Mouse (Mus musculus) forebrain, embryonic 13.5 days (tissue): ENCODE measurements around the gene Asap2. TPM values are rescaled to one million over a fixed set of nuclear protein-coding genes. Genes with fewer than 3 reads are reported as not detected.

ENCODE experiments used
- ATAC-seq: fragments of 200-750 bp; cut with Nextera tagmentation; 2 replicates; pipeline ENCODE4 v1.8.0; 2017
- H3K27ac ChIP-seq: fragments of 300-500 bp; sonication (generic); 2 replicates; pipeline ENCODE4 v1.5.1; 2015; ENCODE audit warnings: inconsistent platforms, mild to moderate bottlenecking, moderate library complexity
- H3K27me3 ChIP-seq: fragments of 300-500 bp; sonication (generic); 2 replicates; pipeline ENCODE4 v1.6.1; 2015; ENCODE audit warnings: mild to moderate bottlenecking, inconsistent platforms
- H3K36me3 ChIP-seq: fragments of 300-500 bp; sonication (generic); 2 replicates; pipeline ENCODE4 v1.6.1; 2015; ENCODE audit warnings: mild to moderate bottlenecking, inconsistent platforms; ENCODE audit not compliant: poor library complexity, severe bottlenecking
- H3K4me1 ChIP-seq: fragments of 300-500 bp; sonication (generic); 2 replicates; pipeline ENCODE4 v1.6.1; 2015; ENCODE audit warnings: inconsistent platforms
- H3K4me2 ChIP-seq: fragments of 300-500 bp; sonication (generic); 2 replicates; pipeline ENCODE4 v1.6.1; 2015; ENCODE audit warnings: inconsistent platforms, mild to moderate bottlenecking, moderate library complexity
- H3K4me3 ChIP-seq: fragments of 300-500 bp; sonication (generic); 2 replicates; pipeline ENCODE4 v1.5.1; 2015; ENCODE audit warnings: mild to moderate bottlenecking, inconsistent platforms
- H3K9ac ChIP-seq: fragments of 300-500 bp; sonication (generic); 2 replicates; pipeline ENCODE4 v1.6.1; 2015; ENCODE audit warnings: mild to moderate bottlenecking, inconsistent platforms
- H3K9me3 ChIP-seq: fragments of 300-500 bp; sonication (generic); replicated peaks from 2 replicates; pipeline ENCODE4 v1.6.1; 2016; ENCODE audit warnings: inconsistent platforms
- WGBS: fragments of 180-500 bp; shearing (Covaris S2); methylation state at CpG from one replicate; pipeline ENCODE4 v1.1.7; 2015; 5-methylcytosine and 5-hydroxymethylcytosine counted together
- polyA plus RNA-seq: library from polyadenylated mRNA; unstranded; fragments of >200 nt; fragmentation: Nextera tagmentation; extraction: Ambion mirVana; gene quantifications from 2 replicates; pipeline ENCODE4 v1.2.1, GENCODE M21; 2015

The Asap2 gene
- polyA plus RNA-seq, 1 experiment from 2014 or later = 13.8 TPM

DNA sequence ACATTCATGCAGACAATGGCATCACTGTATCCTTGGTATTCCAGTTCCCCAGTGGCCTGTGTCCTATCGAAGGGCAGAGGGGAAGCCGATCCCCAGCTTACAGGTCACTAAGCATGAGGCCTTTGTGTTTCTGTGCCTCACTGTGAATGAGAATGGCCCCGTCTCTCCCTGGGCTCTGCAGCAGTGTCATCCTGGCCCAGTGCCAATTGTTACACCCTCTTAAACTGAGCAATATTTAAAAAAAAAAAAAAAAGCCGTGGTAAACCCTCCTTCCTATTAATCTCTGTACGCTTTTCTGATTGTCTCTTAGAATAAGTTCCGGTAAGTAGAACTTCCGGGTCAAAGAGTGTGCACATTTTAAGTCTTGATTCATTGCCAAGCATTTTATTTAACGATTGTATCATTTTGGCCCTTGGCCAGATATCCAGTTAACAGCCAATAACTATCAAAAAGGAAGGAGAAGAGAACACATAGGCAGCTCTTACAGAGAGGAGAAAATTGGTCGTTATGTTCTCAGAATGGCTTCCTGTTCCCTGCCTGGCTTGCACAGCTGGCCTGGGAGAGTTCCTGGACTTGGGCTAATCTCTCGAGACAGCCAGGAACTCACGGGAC, 214.5 kb downstream of the Asap2 start:
- Histone ChIP-seq H3K9me3 (no peaks in the 10 kb centered on the region), H3K4me1 (peaks cover 24% of the 10 kb centered on the region), H3K4me2 (no peak overlapping the region), H3K36me3 (peaks cover 65% of the 10 kb centered on the region), H3K27ac (peak overlapping the region; percentile 70), H3K27me3 (no peaks in the 10 kb centered on the region), H3K4me3 (no peak overlapping the region), H3K9ac (no peak overlapping the region)
- 14% methylated on average over 11 of the region's 11 CpGs for WGBS
- peak; percentile 76 for ATAC-seq

DNA sequence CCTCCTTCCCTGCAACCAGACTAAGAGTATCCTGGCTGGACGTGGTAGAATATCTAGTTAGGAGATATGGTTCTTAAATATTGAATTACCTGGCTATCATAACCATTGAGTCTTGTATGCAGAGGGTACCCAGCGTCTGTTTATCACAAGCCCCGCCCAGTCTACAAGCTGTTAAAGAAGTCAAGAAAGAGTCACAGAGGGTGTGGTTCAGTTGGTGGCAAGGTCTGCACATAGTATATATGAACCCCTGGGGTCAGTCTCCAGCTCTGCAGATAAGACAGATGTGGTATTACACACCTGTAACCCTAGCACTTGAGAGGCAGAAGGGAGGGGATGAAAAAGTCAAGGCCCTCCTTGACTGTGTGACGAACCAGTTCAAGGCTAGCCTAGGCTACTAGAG, 215.5 kb downstream of the Asap2 start:
- H3K27me3 ChIP-seq = no peaks in the 10 kb centered on the region
- H3K27ac ChIP-seq = no peak overlapping the region
- no peak for ATAC-seq
- no peak overlapping the region for H3K4me3 ChIP-seq
- H3K9me3 ChIP-seq = no peaks in the 10 kb centered on the region
- H3K4me2 ChIP-seq = no peak overlapping the region
- peaks cover 24% of the 10 kb centered on the region for H3K4me1 ChIP-seq
- WGBS = 95% methylated on average over 4 of the region's 4 CpGs
- no peak overlapping the region for H3K9ac ChIP-seq
- H3K36me3 ChIP-seq = peaks cover 62% of the 10 kb centered on the region

DNA sequence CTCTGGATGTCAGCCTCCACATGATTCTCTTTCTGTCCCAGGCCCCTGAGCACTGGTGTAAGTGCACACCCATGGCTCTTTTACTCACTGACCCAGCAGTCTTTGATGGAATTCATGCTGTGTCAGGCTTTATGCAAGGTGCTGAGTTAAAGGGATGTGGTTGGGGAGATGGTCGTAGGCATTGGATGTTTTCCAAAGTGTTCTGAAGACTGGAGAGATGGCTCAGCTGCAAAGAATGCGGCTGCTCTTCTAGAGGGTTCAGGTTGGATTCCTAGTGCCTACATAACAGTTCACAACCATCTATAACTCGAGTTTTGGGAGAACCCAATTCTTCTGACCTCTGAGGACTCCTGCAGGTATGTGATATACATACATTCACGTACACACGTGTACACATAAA, 217.2 kb downstream of the Asap2 start:
- peaks cover 61% of the 10 kb centered on the region for H3K36me3 ChIP-seq
- no peak for ATAC-seq
- peaks cover 24% of the 10 kb centered on the region for H3K4me1 ChIP-seq
- H3K9ac ChIP-seq = no peak overlapping the region
- no peaks in the 10 kb centered on the region for H3K9me3 ChIP-seq
- H3K27me3 ChIP-seq = no peaks in the 10 kb centered on the region
- WGBS = 95% methylated on average over 5 of the region's 5 CpGs
- no peak overlapping the region for H3K27ac ChIP-seq
- no peak overlapping the region for H3K4me2 ChIP-seq
- no peak overlapping the region for H3K4me3 ChIP-seq

DNA sequence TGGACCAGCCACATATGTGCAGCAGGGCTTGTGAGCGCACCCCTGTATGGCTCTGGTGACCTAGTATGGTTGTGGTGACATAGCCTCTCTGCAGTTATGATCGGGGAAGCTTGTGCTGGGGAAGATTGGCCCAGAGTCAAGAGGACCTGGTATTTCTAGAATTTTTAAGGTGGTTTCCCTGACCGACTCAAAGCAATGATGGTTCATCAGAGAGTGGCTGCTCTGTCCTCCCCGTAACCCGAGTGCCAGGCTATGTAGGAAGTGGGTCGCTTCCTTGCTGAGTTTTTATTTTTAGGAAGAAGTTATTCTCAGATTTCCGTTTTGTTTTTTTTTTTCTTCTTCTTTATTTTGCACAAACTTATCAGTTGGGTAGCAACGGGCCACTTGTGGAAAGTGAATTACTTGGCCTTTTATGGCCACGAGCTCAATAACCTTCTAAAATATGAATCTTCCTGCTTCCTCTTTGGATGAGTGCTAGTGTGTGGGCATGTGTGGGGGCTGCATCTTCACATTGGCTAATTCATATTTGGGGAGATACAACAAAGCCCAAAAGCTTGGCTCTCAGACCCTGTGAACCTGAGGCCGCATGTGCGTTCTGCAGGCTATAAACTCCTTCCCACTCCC, 218.0 kb downstream of the Asap2 start:
- no peak overlapping the region for H3K4me3 ChIP-seq
- WGBS = 88% methylated on average over 11 of the region's 11 CpGs
- H3K4me2 ChIP-seq = no peak overlapping the region
- ATAC-seq = no peak
- H3K9me3 ChIP-seq = no peaks in the 10 kb centered on the region
- H3K9ac ChIP-seq = no peak overlapping the region
- peaks cover 24% of the 10 kb centered on the region for H3K4me1 ChIP-seq
- no peaks in the 10 kb centered on the region for H3K27me3 ChIP-seq
- H3K36me3 ChIP-seq = peaks cover 63% of the 10 kb centered on the region
- no peak overlapping the region for H3K27ac ChIP-seq

DNA sequence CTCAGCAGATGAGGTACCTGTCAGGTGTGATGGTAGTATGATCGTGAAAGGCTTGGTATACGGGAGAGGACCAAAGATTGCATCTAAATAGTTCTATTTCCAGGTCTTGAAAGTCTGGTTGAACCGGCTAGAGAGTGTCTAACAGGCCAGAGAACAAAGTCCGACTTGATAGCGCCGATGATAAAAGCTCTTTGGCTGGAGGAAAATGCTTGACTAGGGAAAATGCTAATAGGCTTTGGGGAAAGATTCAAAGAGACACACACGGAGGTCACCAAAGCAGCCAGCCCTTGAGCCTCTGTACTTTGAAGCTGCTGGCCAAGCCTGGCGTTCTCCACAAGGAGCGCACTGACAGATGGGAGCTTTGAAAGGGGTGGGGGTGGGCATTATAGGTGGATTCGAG, 219.0 kb downstream of the Asap2 start:
- Histone ChIP-seq H3K27me3 (no peaks in the 10 kb centered on the region), H3K9ac (no peak overlapping the region), H3K36me3 (peaks cover 71% of the 10 kb centered on the region), H3K9me3 (no peaks in the 10 kb centered on the region), H3K4me1 (peaks cover 14% of the 10 kb centered on the region), H3K4me2 (no peak overlapping the region), H3K27ac (no peak overlapping the region), H3K4me3 (no peak overlapping the region)
- 77% methylated on average over 10 of the region's 10 CpGs for WGBS
- ATAC-seq = no peak

DNA sequence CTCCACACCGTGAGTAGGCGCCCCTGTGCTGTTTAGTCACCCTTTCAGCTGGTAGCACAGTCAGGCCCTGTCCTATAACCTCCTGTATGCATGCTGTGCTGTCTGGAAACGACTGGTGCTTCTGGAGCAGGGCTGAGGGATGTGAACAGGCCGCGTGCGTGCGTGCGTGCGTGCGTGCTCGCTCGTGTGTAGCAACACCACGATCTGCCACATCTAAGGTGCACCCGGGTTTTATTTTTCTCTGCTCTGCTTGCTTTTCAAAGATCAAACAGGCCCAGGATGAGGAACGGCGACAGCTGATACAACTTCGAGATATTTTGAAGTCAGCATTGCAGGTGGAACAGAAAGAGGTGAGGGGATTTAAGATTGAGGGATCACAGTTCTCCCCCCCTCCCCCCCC, 222.6 kb downstream of the Asap2 start:
- no peaks in the 10 kb centered on the region for H3K27me3 ChIP-seq
- H3K4me3 ChIP-seq = no peak overlapping the region
- no peak for ATAC-seq
- no peaks in the 10 kb centered on the region for H3K4me1 ChIP-seq
- H3K27ac ChIP-seq = no peak overlapping the region
- H3K9ac ChIP-seq = no peak overlapping the region
- H3K9me3 ChIP-seq = no peaks in the 10 kb centered on the region
- H3K4me2 ChIP-seq = no peak overlapping the region
- peaks cover 82% of the 10 kb centered on the region for H3K36me3 ChIP-seq
- WGBS = 93% methylated on average over 17 of the region's 17 CpGs

DNA sequence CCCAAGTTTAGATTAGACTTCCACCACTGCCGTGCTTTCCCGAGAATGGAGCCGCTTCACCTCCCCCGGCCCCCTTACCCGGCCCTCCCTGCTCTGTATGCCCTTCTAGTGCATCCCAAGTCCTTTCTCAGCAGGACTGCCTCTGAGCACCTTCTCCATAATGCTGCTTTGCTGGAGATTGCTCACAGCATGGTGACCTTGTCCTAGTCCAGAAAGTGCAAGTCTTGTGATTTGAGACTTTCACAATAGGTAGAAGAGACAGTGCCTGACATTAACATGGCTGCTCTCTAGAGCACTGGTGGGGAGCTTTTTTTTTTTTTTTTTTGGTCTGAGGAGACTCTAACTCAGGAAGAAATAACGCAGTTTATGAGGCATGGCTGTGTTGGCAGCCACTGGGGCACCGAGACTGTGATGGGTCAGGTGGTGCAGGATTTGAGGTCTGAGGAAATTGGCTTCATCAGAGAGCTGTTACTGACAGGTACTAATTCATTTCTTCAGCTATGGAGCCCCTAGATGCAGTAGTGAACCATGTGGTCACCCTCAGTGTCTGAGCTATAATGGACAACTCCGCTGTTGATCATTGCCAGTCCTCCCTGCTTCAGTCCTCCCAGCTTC, 224.4 kb downstream of the Asap2 start:
- WGBS = 92% methylated on average over 8 of the region's 8 CpGs
- H3K27ac ChIP-seq = no peak overlapping the region
- H3K4me3 ChIP-seq = no peak overlapping the region
- no peaks in the 10 kb centered on the region for H3K9me3 ChIP-seq
- H3K27me3 ChIP-seq = no peaks in the 10 kb centered on the region
- no peaks in the 10 kb centered on the region for H3K4me1 ChIP-seq
- no peak overlapping the region for H3K4me2 ChIP-seq
- H3K36me3 ChIP-seq = peaks cover 74% of the 10 kb centered on the region
- H3K9ac ChIP-seq = no peak overlapping the region
- ATAC-seq = no peak

DNA sequence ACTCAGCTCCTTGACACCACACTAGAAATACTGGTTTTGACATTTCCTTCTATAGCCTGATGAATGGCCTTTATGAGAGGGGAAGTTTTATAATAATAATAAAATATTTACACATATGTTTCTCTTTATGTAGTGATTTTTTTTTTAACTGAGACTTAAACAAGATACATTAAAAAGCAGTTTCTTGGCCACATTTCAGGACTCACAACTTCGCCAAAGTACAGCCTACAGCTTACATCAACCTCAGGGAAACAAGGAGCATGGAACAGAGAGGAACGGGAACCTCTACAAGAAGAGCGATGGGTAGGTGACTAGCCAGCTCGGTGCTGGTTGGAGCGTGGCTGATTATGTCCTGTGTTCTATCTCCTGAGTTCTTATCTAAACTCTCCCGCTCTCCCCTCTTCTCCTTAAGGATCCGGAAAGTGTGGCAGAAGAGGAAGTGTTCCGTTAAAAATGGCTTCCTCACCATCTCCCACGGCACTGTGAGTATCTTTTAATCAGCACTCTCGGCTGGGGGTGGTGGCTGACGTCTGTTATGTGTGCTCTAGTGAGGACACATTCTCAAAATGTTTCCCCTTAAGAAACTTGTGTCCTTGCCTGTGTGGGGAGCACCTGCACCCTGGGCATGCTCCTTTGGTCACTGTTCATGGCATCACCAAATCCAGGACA, 227.7 kb downstream of the Asap2 start:
- no peaks in the 10 kb centered on the region for H3K9me3 ChIP-seq
- H3K27ac ChIP-seq = no peak overlapping the region
- ATAC-seq = no peak
- peaks cover 80% of the 10 kb centered on the region for H3K36me3 ChIP-seq
- H3K9ac ChIP-seq = no peak overlapping the region
- no peaks in the 10 kb centered on the region for H3K27me3 ChIP-seq
- no peak overlapping the region for H3K4me2 ChIP-seq
- no peak overlapping the region for H3K4me3 ChIP-seq
- 92% methylated on average over 11 of the region's 11 CpGs for WGBS
- H3K4me1 ChIP-seq = no peaks in the 10 kb centered on the region

DNA sequence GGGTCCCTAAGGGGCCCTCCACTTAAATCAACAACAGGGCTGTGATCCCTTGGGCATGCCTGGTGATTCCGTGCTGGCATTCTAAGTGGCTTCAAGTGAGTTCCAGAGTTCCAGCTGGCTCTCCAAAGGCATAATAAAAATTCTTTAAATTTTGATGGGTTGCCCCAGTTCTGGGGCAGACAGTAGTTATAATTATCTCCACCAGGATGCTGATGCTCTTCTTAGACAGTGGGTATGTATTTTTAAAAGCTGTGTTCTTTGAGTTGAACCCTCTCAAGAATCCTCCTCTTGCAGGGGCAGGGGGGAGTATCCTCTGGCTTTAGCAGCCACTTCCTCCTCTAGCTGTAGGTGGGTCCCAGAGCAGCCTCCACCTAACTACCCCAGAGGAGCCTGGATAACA, 230.3 kb downstream of the Asap2 start:
- H3K9ac ChIP-seq = no peak overlapping the region
- H3K36me3 ChIP-seq = peaks cover 73% of the 10 kb centered on the region
- no peak overlapping the region for H3K27ac ChIP-seq
- H3K27me3 ChIP-seq = no peaks in the 10 kb centered on the region
- H3K4me3 ChIP-seq = no peak overlapping the region
- H3K4me1 ChIP-seq = no peaks in the 10 kb centered on the region
- no peak overlapping the region for H3K4me2 ChIP-seq
- H3K9me3 ChIP-seq = no peaks in the 10 kb centered on the region
- no peak for ATAC-seq
- 100% methylated on average over 1 of the region's 1 CpGs for WGBS

DNA sequence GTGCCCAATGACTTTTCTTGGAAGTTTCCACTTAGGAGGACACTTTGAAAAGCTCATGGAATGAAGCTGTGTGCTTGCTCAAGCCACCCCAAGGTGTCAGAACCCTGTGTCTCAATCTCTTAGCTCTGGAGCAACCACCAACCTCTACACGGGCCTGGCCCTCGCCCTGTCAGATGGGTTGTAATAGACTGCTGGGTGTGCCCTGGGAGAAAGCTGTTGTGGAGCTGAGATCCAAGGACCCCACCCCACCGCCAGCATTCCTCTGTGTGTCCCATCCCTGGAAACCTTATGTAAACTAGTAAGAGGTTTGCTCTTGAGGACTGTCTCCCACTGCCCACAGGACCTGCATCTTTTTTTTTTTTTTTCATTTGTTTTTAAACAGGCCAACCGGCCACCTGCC, 233.7 kb downstream of the Asap2 start:
- WGBS = 83% methylated on average over 4 of the region's 4 CpGs
- ATAC-seq = no peak
- peaks cover 45% of the 10 kb centered on the region for H3K36me3 ChIP-seq
- H3K4me2 ChIP-seq = no peak overlapping the region
- H3K9me3 ChIP-seq = no peaks in the 10 kb centered on the region
- no peak overlapping the region for H3K4me3 ChIP-seq
- H3K27me3 ChIP-seq = no peaks in the 10 kb centered on the region
- no peak overlapping the region for H3K27ac ChIP-seq
- peaks cover 8% of the 10 kb centered on the region for H3K4me1 ChIP-seq
- H3K9ac ChIP-seq = no peak overlapping the region

DNA sequence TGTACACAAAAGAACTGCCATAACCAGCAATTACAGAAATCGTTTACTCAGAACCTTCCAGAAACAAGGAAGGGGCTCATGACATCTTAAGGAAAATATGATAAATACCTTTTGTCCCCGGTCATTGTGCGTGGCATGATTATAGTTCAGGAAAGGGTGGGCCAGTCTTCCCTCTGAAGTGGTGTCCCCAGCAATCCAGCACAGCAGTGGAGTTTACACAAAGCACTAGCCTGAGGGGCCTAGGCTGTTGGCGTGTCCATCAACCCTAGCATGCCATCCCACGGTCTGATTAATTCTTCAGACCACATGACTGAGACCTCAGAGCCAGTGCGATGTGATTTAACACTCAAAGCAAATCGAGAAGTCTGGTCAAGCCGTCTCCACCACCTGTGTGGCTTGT, 235.1 kb downstream of the Asap2 start:
- no peak for ATAC-seq
- H3K9me3 ChIP-seq = no peaks in the 10 kb centered on the region
- WGBS = 77% methylated on average over 8 of the region's 8 CpGs

DNA sequence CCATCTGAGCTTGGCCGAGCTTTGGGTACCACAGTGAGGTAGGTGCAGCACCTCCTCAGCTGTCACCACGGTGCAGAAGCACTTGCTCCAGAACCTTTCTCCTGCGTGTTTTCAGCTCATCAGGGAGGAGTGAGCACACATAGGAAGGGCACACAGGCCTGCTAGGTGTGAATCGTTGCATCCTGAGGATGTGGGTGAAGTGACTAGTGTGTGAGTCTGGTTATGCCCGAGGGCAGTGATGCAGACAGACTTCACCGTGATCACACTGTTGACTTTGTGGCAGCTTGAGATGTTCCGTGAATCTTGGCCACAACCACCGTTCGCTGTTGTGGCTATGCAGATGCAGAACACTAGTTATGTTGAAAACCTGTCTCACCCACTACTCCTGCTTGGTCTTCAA, 236.1 kb downstream of the Asap2 start:
- H3K9me3 ChIP-seq = no peaks in the 10 kb centered on the region
- no peak overlapping the region for H3K27ac ChIP-seq
- peaks cover 52% of the 10 kb centered on the region for H3K36me3 ChIP-seq
- 93% methylated on average over 9 of the region's 9 CpGs for WGBS
- H3K4me2 ChIP-seq = no peak overlapping the region
- no peak overlapping the region for H3K4me3 ChIP-seq
- peaks cover 8% of the 10 kb centered on the region for H3K4me1 ChIP-seq
- H3K9ac ChIP-seq = no peak overlapping the region
- H3K27me3 ChIP-seq = no peaks in the 10 kb centered on the region
- ATAC-seq = no peak

More for the DNA sequence above, 235.1 kb downstream of the Asap2 start:
- peaks cover 52% of the 10 kb centered on the region for H3K36me3 ChIP-seq
- peaks cover 8% of the 10 kb centered on the region for H3K4me1 ChIP-seq
- no peaks in the 10 kb centered on the region for H3K27me3 ChIP-seq
- H3K4me2 ChIP-seq = no peak overlapping the region
- no peak overlapping the region for H3K9ac ChIP-seq
- H3K4me3 ChIP-seq = no peak overlapping the region
- no peak overlapping the region for H3K27ac ChIP-seq
